Mouse (Mus musculus) monocyte, adult 5-6 weeks (primary cell): ENCODE results near the gene Ccdc105. TPM values are rescaled to one million over a fixed set of nuclear protein-coding genes. Genes with fewer than 3 reads are reported as not detected.

Experiments used
- ATAC-seq: fragments of 153-309, 156-312 bp; replicated peaks from 2 replicates; pipeline ENCODE4 v1.8.0; 2017; ENCODE audit warnings: mild to moderate bottlenecking; ENCODE audit not compliant: low TSS enrichment, insufficient number of reproducible peaks, severe bottlenecking, poor library complexity, low FRiP score
- total RNA-seq: library from RNA; stranded (forward); fragments of 200-1000, 200-491, 200-594 nt; gene quantifications from 3 replicates; pipeline ENCODE4 v1.2.3, GENCODE M21; 2017

The Ccdc105 gene
- total RNA-seq = not detected in 3 replicates

- no peak for ATAC-seq
These were observed at the start of gene Ccdc105 for GRCm38 (mm10) chr10:78752452-78753191. Gene Ccdc105, minus strand, starts transcription at chr10:78753065.

GRCm38 (mm10) chr10:78801449-78801848 is 48.6 kb upstream of the Ccdc105 start:
- ATAC-seq = no peak

- no peak for ATAC-seq
These were observed 37.7 kb upstream of the Ccdc105 start for GRCm38 (mm10) chr10:78790561-78790960.

- no peak for ATAC-seq
These were observed 34.8 kb upstream of the Ccdc105 start for GRCm38 (mm10) chr10:78787566-78788087.

- no peak for ATAC-seq
These were observed 27.3 kb upstream of the Ccdc105 start, which contains the start of gene Slc1a6 for GRCm38 (mm10) chr10:78779981-78780651. Gene Slc1a6, plus strand, starts transcription at chr10:78780496.

- ATAC-seq = no peak
These were observed 26.7 kb upstream of the Ccdc105 start for GRCm38 (mm10) chr10:78779527-78779926.

GRCm38 (mm10) chr10:78775830-78776229 is 23.0 kb upstream of the Ccdc105 start:
- ATAC-seq = no peak

- no peak for ATAC-seq
These were observed 12.7 kb upstream of the Ccdc105 start for GRCm38 (mm10) chr10:78765570-78765969.

GRCm38 (mm10) chr10:78756021-78756420 is 3.2 kb upstream of the Ccdc105 start:
- ATAC-seq = no peak

- no peak for ATAC-seq
These were observed 3.9 kb downstream of the Ccdc105 start for GRCm38 (mm10) chr10:78748946-78749345.

GRCm38 (mm10) chr10:78748161-78748560 is 4.7 kb downstream of the Ccdc105 start:
- ATAC-seq = no peak

GRCm38 (mm10) chr10:78747035-78747721 is 5.7 kb downstream of the Ccdc105 start:
- ATAC-seq = no peak

- no peak for ATAC-seq
These were observed 7.2 kb downstream of the Ccdc105 start for GRCm38 (mm10) chr10:78745453-78746232.

GRCm38 (mm10) chr10:78743721-78744120 is 9.1 kb downstream of the Ccdc105 start:
- ATAC-seq = no peak

- no peak for ATAC-seq
These were observed 13.0 kb downstream of the Ccdc105 start for GRCm38 (mm10) chr10:78739821-78740220.

GRCm38 (mm10) chr10:78727876-78728275 is 25.0 kb downstream of the Ccdc105 start:
- ATAC-seq = no peak

GRCm38 (mm10) chr10:78727035-78727434 is 25.8 kb downstream of the Ccdc105 start:
- ATAC-seq = no peak

- no peak for ATAC-seq
These were observed 29.4 kb downstream of the Ccdc105 start for GRCm38 (mm10) chr10:78723416-78723815.

- ATAC-seq = no peak
These were observed 30.2 kb downstream of the Ccdc105 start for GRCm38 (mm10) chr10:78722654-78723053.
